Mouse (Mus musculus): ENCODE measurements around the gene Smyd1.

DNA sequence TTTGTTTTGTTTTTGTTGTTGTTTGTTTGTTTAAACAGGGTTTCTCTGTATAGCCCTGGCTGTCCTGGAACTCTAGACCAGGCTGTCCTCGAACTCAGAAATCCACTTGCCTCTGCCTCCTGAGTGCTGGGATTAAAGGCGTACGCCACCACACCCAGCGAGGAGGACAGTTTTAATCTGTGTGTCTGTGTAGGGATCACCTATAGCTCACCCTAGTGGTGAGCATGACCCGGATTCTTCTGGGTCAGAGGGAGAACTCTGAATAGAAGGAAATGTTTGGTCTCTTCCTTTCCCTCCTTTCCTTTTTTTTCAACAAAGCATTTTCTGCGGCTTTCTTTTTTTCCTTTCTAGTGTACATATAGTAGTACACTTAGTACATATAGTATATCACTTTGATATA, 26.7 kb downstream of the Smyd1 start:
- TF ChIP-seq CTCF (IDR thresholded peaks at IDR 0.05; ENCODE audit: low read depth, low read length) (no peak), GATA1 (IDR thresholded peaks at IDR 0.05; ENCODE audit: borderline replicate concordance, low read length) (no peak)

Measured in G1E (cell line).